Mouse (Mus musculus) neural tube, embryonic 10.5 days (tissue): ENCODE measurements around the gene Sgsm1.
A peak's percentile ranks its signal among the peaks of the same experiment; 100 is the strongest.

Experiments
- DNase-seq: peaks from one replicate; pipeline ENCODE4 v3.0.0-alpha.2; 2017; ENCODE audit warnings: low spot score; ENCODE audit errors: extremely low spot score

Sgsm1 gene

GRCm38 (mm10) chr5:113323784-113324638 lies 13.4 kb upstream of the Sgsm1 start:
- DNase-seq = no peak

GRCm38 (mm10) chr5:113313998-113314397 lies 3.4 kb upstream of the Sgsm1 start:
- peak; percentile 83 for DNase-seq

- no peak for DNase-seq
Observed at GRCm38 (mm10) chr5:113309491-113310376, 852 bp downstream of the Sgsm1 start.

GRCm38 (mm10) chr5:113306750-113307477 lies 3.7 kb downstream of the Sgsm1 start:
- DNase-seq = peak; percentile 74

- no peak for DNase-seq
Observed at GRCm38 (mm10) chr5:113304527-113304926, 6.1 kb downstream of the Sgsm1 start.

GRCm38 (mm10) chr5:113301841-113302240 lies 8.7 kb downstream of the Sgsm1 start:
- no peak for DNase-seq

GRCm38 (mm10) chr5:113300148-113300889 lies 10.3 kb downstream of the Sgsm1 start:
- no peak for DNase-seq

GRCm38 (mm10) chr5:113299433-113299832 lies 11.2 kb downstream of the Sgsm1 start:
- no peak for DNase-seq

GRCm38 (mm10) chr5:113298826-113299225 lies 11.8 kb downstream of the Sgsm1 start:
- DNase-seq = no peak

- DNase-seq = no peak
Observed at GRCm38 (mm10) chr5:113298040-113298439, 12.5 kb downstream of the Sgsm1 start.

GRCm38 (mm10) chr5:113295791-113296190 lies 14.8 kb downstream of the Sgsm1 start:
- DNase-seq = no peak

- no peak for DNase-seq
Observed at GRCm38 (mm10) chr5:113294575-113294974, 16.0 kb downstream of the Sgsm1 start.

GRCm38 (mm10) chr5:113293446-113293845 lies 17.1 kb downstream of the Sgsm1 start:
- DNase-seq = no peak

- DNase-seq = no peak
Observed at GRCm38 (mm10) chr5:113292832-113293231, 17.8 kb downstream of the Sgsm1 start.

GRCm38 (mm10) chr5:113292179-113292578 lies 18.4 kb downstream of the Sgsm1 start:
- DNase-seq = peak; percentile 75

- no peak for DNase-seq
Observed at GRCm38 (mm10) chr5:113291125-113291524, 19.5 kb downstream of the Sgsm1 start.

GRCm38 (mm10) chr5:113290149-113290548 lies 20.4 kb downstream of the Sgsm1 start:
- no peak for DNase-seq

- DNase-seq = no peak
Observed at GRCm38 (mm10) chr5:113288490-113288889, 22.1 kb downstream of the Sgsm1 start.

- no peak for DNase-seq
Observed at GRCm38 (mm10) chr5:113287762-113288161, 22.8 kb downstream of the Sgsm1 start.

- peak; percentile 63 for DNase-seq
Observed at GRCm38 (mm10) chr5:113286591-113287520, 23.7 kb downstream of the Sgsm1 start.
